Mouse (Mus musculus): Measurements from ENCODE around the gene Tns1. TPM values are rescaled to one million over a fixed set of nuclear protein-coding genes. Genes with fewer than 3 reads are reported as not detected.

The Tns1 gene
- polyA plus RNA-seq, 1 experiment from 2014 or later, result 15.5 TPM

GRCm38 (mm10) chr1:74151091-74151490 is 26.8 kb upstream of the Tns1 start:
- no peak overlapping the region for H3K4me2 ChIP-seq (replicated peaks)
- no peaks in the 10 kb centered on the region for H3K36me3 ChIP-seq (replicated peaks; ENCODE audit: control insufficient read depth, insufficient read depth)
- no peaks in the 10 kb centered on the region for H3K4me1 ChIP-seq (replicated peaks; ENCODE audit: control insufficient read depth, insufficient read depth, low read length)
- 84% methylated on average over 3 of the region's 3 CpGs for WGBS
- no peak overlapping the region for H3K27ac ChIP-seq
- no peak overlapping the region for H3K4me3 ChIP-seq (replicated peaks; ENCODE audit: low read length)
- DNase-seq (ENCODE audit: low spot score) (no peak), ATAC-seq (ENCODE audit: low FRiP score) (no peak)
- no peaks in the 10 kb centered on the region for H3K9me3 ChIP-seq (ENCODE audit: control insufficient read depth, low read length)
- no peaks in the 10 kb centered on the region for H3K27me3 ChIP-seq (ENCODE audit: control insufficient read depth, insufficient read depth, low read length)
- no peak overlapping the region for H3K9ac ChIP-seq

GRCm38 (mm10) chr1:74150101-74150500 is 25.9 kb upstream of the Tns1 start:
- Histone ChIP-seq H3K4me1 (replicated peaks; ENCODE audit: control insufficient read depth, insufficient read depth, low read length) (no peaks in the 10 kb centered on the region), H3K9me3 (ENCODE audit: control insufficient read depth, low read length) (no peaks in the 10 kb centered on the region), H3K36me3 (replicated peaks; ENCODE audit: control insufficient read depth, insufficient read depth) (no peaks in the 10 kb centered on the region), H3K27me3 (ENCODE audit: control insufficient read depth, insufficient read depth, low read length) (no peaks in the 10 kb centered on the region), H3K27ac (no peak overlapping the region), H3K4me2 (replicated peaks) (no peak overlapping the region), H3K4me3 (replicated peaks; ENCODE audit: low read length) (no peak overlapping the region), H3K9ac (no peak overlapping the region)
- ATAC-seq (ENCODE audit: low FRiP score) (no peak), DNase-seq (ENCODE audit: low spot score) (no peak)
- WGBS, result 70% methylated on average over 3 of the region's 3 CpGs

GRCm38 (mm10) chr1:74149106-74149885 is 25.0 kb upstream of the Tns1 start:
- 88% methylated on average over 6 of the region's 6 CpGs for WGBS
- Histone ChIP-seq H3K36me3 (replicated peaks; ENCODE audit: control insufficient read depth, insufficient read depth) (no peaks in the 10 kb centered on the region), H3K27ac (no peak overlapping the region), H3K9me3 (ENCODE audit: control insufficient read depth, low read length) (no peaks in the 10 kb centered on the region), H3K4me3 (replicated peaks; ENCODE audit: low read length) (no peak overlapping the region), H3K4me1 (replicated peaks; ENCODE audit: control insufficient read depth, insufficient read depth, low read length) (no peaks in the 10 kb centered on the region), H3K27me3 (ENCODE audit: control insufficient read depth, insufficient read depth, low read length) (no peaks in the 10 kb centered on the region), H3K9ac (no peak overlapping the region), H3K4me2 (replicated peaks) (no peak overlapping the region)
- ATAC-seq (ENCODE audit: low FRiP score) (no peak), DNase-seq (ENCODE audit: low spot score) (no peak)

- Histone ChIP-seq H3K36me3 (replicated peaks; ENCODE audit: control insufficient read depth, insufficient read depth) (no peaks in the 10 kb centered on the region), H3K4me1 (replicated peaks; ENCODE audit: control insufficient read depth, insufficient read depth, low read length) (no peaks in the 10 kb centered on the region), H3K27ac (no peak overlapping the region), H3K9me3 (ENCODE audit: control insufficient read depth, low read length) (no peaks in the 10 kb centered on the region), H3K27me3 (ENCODE audit: control insufficient read depth, insufficient read depth, low read length) (no peaks in the 10 kb centered on the region), H3K9ac (no peak overlapping the region), H3K4me2 (replicated peaks) (no peak overlapping the region), H3K4me3 (replicated peaks; ENCODE audit: low read length) (no peak overlapping the region)
- DNase-seq (ENCODE audit: low spot score) (no peak), ATAC-seq (ENCODE audit: low FRiP score) (no peak)
- 82% methylated on average over 8 of the region's 8 CpGs for WGBS
Measured at GRCm38 (mm10) chr1:74141781-74142180, 17.5 kb upstream of the Tns1 start.

GRCm38 (mm10) chr1:74139415-74139814 is 15.2 kb upstream of the Tns1 start:
- H3K27ac ChIP-seq, result no peak overlapping the region
- no peak overlapping the region for H3K4me3 ChIP-seq (replicated peaks; ENCODE audit: low read length)
- ATAC-seq (ENCODE audit: low FRiP score) (no peak), DNase-seq (ENCODE audit: low spot score) (no peak)
- no peaks in the 10 kb centered on the region for H3K9me3 ChIP-seq (ENCODE audit: control insufficient read depth, low read length)
- H3K36me3 ChIP-seq (replicated peaks; ENCODE audit: control insufficient read depth, insufficient read depth), result no peaks in the 10 kb centered on the region
- no peaks in the 10 kb centered on the region for H3K4me1 ChIP-seq (replicated peaks; ENCODE audit: control insufficient read depth, insufficient read depth, low read length)
- WGBS, result 56% methylated on average over 3 of the region's 3 CpGs
- no peaks in the 10 kb centered on the region for H3K27me3 ChIP-seq (ENCODE audit: control insufficient read depth, insufficient read depth, low read length)
- no peak overlapping the region for H3K4me2 ChIP-seq (replicated peaks)
- H3K9ac ChIP-seq, result no peak overlapping the region

- Histone ChIP-seq H3K36me3 (replicated peaks; ENCODE audit: control insufficient read depth, insufficient read depth) (no peaks in the 10 kb centered on the region), H3K9ac (no peak overlapping the region), H3K4me1 (replicated peaks; ENCODE audit: control insufficient read depth, insufficient read depth, low read length) (no peaks in the 10 kb centered on the region), H3K4me2 (replicated peaks) (no peak overlapping the region), H3K27ac (no peak overlapping the region), H3K4me3 (replicated peaks; ENCODE audit: low read length) (no peak overlapping the region), H3K9me3 (ENCODE audit: control insufficient read depth, low read length) (no peaks in the 10 kb centered on the region), H3K27me3 (ENCODE audit: control insufficient read depth, insufficient read depth, low read length) (no peaks in the 10 kb centered on the region)
- ATAC-seq (ENCODE audit: low FRiP score) (no peak), DNase-seq (ENCODE audit: low spot score) (no peak)
- WGBS, result 86% methylated on average over 6 of the region's 6 CpGs
Measured at GRCm38 (mm10) chr1:74135326-74135950, 11.2 kb upstream of the Tns1 start.

- ATAC-seq (ENCODE audit: low FRiP score) (no peak), DNase-seq (ENCODE audit: low spot score) (no peak)
- H3K4me2 ChIP-seq (replicated peaks), result no peak overlapping the region
- H3K36me3 ChIP-seq (replicated peaks; ENCODE audit: control insufficient read depth, insufficient read depth), result no peaks in the 10 kb centered on the region
- WGBS, result 78% methylated on average over 6 of the region's 6 CpGs
- H3K27me3 ChIP-seq (ENCODE audit: control insufficient read depth, insufficient read depth, low read length), result no peaks in the 10 kb centered on the region
- no peak overlapping the region for H3K4me3 ChIP-seq (replicated peaks; ENCODE audit: low read length)
- no peak overlapping the region for H3K27ac ChIP-seq
- no peak overlapping the region for H3K9ac ChIP-seq
- no peaks in the 10 kb centered on the region for H3K9me3 ChIP-seq (ENCODE audit: control insufficient read depth, low read length)
- no peaks in the 10 kb centered on the region for H3K4me1 ChIP-seq (replicated peaks; ENCODE audit: control insufficient read depth, insufficient read depth, low read length)
Measured at GRCm38 (mm10) chr1:74133954-74134353, 9.7 kb upstream of the Tns1 start.

GRCm38 (mm10) chr1:74132011-74132410 is 7.8 kb upstream of the Tns1 start:
- Histone ChIP-seq H3K27me3 (ENCODE audit: control insufficient read depth, insufficient read depth, low read length) (no peaks in the 10 kb centered on the region), H3K4me3 (replicated peaks; ENCODE audit: low read length) (no peak overlapping the region), H3K4me2 (replicated peaks) (no peak overlapping the region), H3K36me3 (replicated peaks; ENCODE audit: control insufficient read depth, insufficient read depth) (no peaks in the 10 kb centered on the region), H3K27ac (no peak overlapping the region), H3K4me1 (replicated peaks; ENCODE audit: control insufficient read depth, insufficient read depth, low read length) (no peaks in the 10 kb centered on the region), H3K9me3 (ENCODE audit: control insufficient read depth, low read length) (no peaks in the 10 kb centered on the region), H3K9ac (no peak overlapping the region)
- DNase-seq (ENCODE audit: low spot score) (no peak), ATAC-seq (ENCODE audit: low FRiP score) (no peak)
- WGBS, result 72% methylated on average over 3 of the region's 3 CpGs

- no peaks in the 10 kb centered on the region for H3K36me3 ChIP-seq (replicated peaks; ENCODE audit: control insufficient read depth, insufficient read depth)
- ATAC-seq (ENCODE audit: low FRiP score) (no peak), DNase-seq (ENCODE audit: low spot score) (no peak)
- H3K9ac ChIP-seq, result no peak overlapping the region
- no peak overlapping the region for H3K27ac ChIP-seq
- no peaks in the 10 kb centered on the region for H3K4me1 ChIP-seq (replicated peaks; ENCODE audit: control insufficient read depth, insufficient read depth, low read length)
- H3K4me2 ChIP-seq (replicated peaks), result no peak overlapping the region
- no peaks in the 10 kb centered on the region for H3K27me3 ChIP-seq (ENCODE audit: control insufficient read depth, insufficient read depth, low read length)
- no peaks in the 10 kb centered on the region for H3K9me3 ChIP-seq (ENCODE audit: control insufficient read depth, low read length)
- no peak overlapping the region for H3K4me3 ChIP-seq (replicated peaks; ENCODE audit: low read length)
- 86% methylated on average over 8 of the region's 8 CpGs for WGBS
Measured at GRCm38 (mm10) chr1:74130883-74131659, 6.8 kb upstream of the Tns1 start.
